Mouse (Mus musculus) stomach, embryonic 15.5 days (tissue): Measurements from ENCODE around the gene Ccdc9b. TPM values are rescaled to one million over a fixed set of nuclear protein-coding genes. Genes with fewer than 3 reads are reported as not detected.

ENCODE experiments used
- polyA plus RNA-seq: library from polyadenylated mRNA; unstranded; fragments of >200 nt; fragmentation: Nextera tagmentation; extraction: Ambion mirVana; gene quantifications from 2 replicates; pipeline ENCODE4 v1.2.1, GENCODE M21; 2015

Ccdc9b gene
- polyA plus RNA-seq, 1 experiment from 2014 or later = 1.5 TPM

Other genes with a start within 250 kb of the Ccdc9b start
- 3.6 and 5.2 TPM in 2 replicates for gene Bmf, start 213.0 kb downstream of the Ccdc9b start, polyA plus RNA-seq
- 66.9 and 72.0 TPM in 2 replicates for gene Bub1b, start 164.4 kb downstream of the Ccdc9b start, polyA plus RNA-seq
- 3.6 and 4.8 TPM in 2 replicates for gene Pak6, start 99.4 kb downstream of the Ccdc9b start, polyA plus RNA-seq
- gene Ankrd63, start 58.7 kb downstream of the Ccdc9b start, polyA plus RNA-seq = 0.04 and 0.08 TPM in 2 replicates
- gene Plcb2, start 34.2 kb downstream of the Ccdc9b start, polyA plus RNA-seq = 1.5 and 1.8 TPM in 2 replicates
- gene Inafm2, start 16.9 kb downstream of the Ccdc9b start, polyA plus RNA-seq = 22.6 and 23.1 TPM in 2 replicates
- 28.1 and 31.4 TPM in 2 replicates for gene Phgr1, start 10.1 kb upstream of the Ccdc9b start, polyA plus RNA-seq
- gene Disp2, start 17.1 kb upstream of the Ccdc9b start, polyA plus RNA-seq = 2.8 and 3.3 TPM in 2 replicates
- 88.1 and 91.5 TPM in 2 replicates for gene Knstrn, start 51.3 kb upstream of the Ccdc9b start, polyA plus RNA-seq
- gene Ivd, start 99.3 kb upstream of the Ccdc9b start, polyA plus RNA-seq = 55.1 and 58.9 TPM in 2 replicates
- gene Bahd1, start 137.7 kb upstream of the Ccdc9b start, polyA plus RNA-seq = 5.7 TPM in 2 replicates
- gene Chst14, start 163.8 kb upstream of the Ccdc9b start, polyA plus RNA-seq = 26.3 and 26.9 TPM in 2 replicates